Mouse (Mus musculus): ENCODE measurements around the gene Pcdh15. TPM values are rescaled to one million over a fixed set of nuclear protein-coding genes. Genes with fewer than 3 reads are reported as not detected.

Pcdh15 gene
- total and polyA plus RNA-seq, 2 experiments from 2014 or later: 9.8 to 38.2 TPM

GRCm38 (mm10) chr10:74680559-74680958, 1581.4 kb downstream of the Pcdh15 start:
- DNase-seq (ENCODE audit: low spot score): no peak
- 41% methylated on average over 1 of the region's 1 CpGs for WGBS
- H3K27ac ChIP-seq (ENCODE audit: low read depth, low read length): no peak overlapping the region
- no peak overlapping the region for H3K4me2 ChIP-seq (ENCODE audit: low read depth, low read length, poor library complexity, severe bottlenecking)
- no peak overlapping the region for H3K9ac ChIP-seq (replicated peaks; ENCODE audit: low read length, poor library complexity, severe bottlenecking)
- no peak for ATAC-seq (ENCODE audit: low FRiP score)
- H3K9me3 ChIP-seq (ENCODE audit: low read length): no peaks in the 10 kb centered on the region
- H3K27me3 ChIP-seq (ENCODE audit: insufficient read depth, low read length): no peaks in the 10 kb centered on the region
- H3K4me3 ChIP-seq (ENCODE audit: low read depth, low read length): no peak overlapping the region
- no peaks in the 10 kb centered on the region for H3K4me1 ChIP-seq (ENCODE audit: insufficient read depth, low read length)
- no peak for TF ChIP-seq CTCF (IDR thresholded peaks at IDR 0.05)
- H3K36me3 ChIP-seq (ENCODE audit: insufficient read depth, low read length): no peaks in the 10 kb centered on the region
